Mouse (Mus musculus): ENCODE results near the gene Kcne1.

The Kcne1 gene

DNA sequence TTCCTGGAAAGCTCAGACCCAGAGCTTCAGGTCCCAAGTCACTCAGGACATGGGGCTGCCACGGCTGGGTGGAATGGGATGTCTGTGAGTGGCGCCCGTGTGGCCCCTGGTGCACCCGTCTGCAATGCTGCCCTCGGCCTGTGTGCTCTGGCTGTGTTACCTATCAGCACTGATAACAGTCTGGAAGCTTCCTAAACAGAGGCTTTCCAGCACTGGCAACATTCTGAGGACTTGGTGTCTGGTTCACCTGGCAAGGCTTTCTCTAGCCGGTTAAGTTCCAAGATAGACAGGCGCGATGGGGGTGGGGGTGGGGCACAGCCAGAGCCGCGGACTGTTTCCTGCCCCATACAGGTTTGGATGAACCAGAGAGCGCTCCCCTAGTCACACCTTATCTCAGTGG lies 3.3 kb downstream of the Kcne1 start:
- DNase-seq (ENCODE audit: low spot score), result no peak

DNA sequence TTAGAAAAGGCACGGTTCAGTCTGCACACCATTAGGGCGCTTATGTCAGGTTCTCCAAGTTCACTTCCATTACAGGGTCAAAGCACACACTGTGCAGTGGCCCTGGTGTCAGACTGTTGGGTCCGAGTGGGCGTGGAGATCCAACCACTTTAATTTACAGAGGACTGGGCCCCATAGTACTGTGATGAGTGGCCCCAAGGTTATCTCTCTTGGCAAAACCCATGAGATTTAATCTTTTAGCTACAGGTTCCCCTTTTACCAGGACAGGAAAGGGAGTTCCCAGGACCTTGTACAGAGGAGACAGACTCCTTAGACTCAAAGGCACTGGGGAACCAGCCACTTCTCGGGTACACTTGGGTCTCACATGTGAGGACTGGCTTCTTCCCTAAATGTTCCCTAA lies 3.9 kb downstream of the Kcne1 start:
- DNase-seq (ENCODE audit: low spot score), result no peak

DNA sequence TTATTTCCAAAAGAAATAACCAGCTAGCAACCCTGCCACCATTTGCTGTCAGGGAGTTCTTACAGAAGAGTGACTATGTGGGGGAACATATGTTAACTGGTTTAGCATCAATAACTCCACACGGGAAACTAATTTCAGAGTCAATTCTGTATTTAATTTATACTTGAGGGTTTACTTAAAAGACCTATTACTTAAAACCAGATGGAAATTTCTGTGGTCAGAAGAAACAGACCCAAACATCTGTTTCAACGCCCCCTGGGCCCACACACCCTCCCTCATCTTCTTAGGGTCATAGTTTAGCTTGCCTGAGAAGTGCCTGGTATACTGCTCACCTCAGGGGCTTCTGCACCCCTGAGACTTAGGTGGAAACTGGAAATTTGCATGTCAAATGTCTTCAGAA lies 5.4 kb downstream of the Kcne1 start:
- DNase-seq (ENCODE audit: low spot score), result no peak

DNA sequence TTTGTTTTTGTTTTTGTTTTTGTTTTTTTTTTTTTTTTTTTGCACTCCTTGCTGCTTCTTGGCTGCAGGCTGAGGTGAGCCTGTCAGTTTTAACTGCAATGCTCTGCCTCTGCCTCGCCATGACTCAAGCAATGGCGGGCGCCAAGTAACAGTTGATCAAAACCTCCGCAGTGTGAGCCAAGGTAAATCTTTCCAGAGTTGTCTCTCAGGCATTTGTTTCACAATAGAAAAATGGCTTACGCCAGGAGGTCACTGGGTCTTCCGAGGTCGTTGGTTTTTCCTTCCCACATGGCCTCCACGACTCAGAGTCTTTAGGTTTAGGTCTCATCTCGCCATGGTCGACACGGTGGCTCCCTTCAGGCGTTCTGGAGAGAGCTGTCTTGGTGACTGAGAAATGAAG lies 6.0 kb downstream of the Kcne1 start:
- DNase-seq (ENCODE audit: low spot score), result no peak

DNA sequence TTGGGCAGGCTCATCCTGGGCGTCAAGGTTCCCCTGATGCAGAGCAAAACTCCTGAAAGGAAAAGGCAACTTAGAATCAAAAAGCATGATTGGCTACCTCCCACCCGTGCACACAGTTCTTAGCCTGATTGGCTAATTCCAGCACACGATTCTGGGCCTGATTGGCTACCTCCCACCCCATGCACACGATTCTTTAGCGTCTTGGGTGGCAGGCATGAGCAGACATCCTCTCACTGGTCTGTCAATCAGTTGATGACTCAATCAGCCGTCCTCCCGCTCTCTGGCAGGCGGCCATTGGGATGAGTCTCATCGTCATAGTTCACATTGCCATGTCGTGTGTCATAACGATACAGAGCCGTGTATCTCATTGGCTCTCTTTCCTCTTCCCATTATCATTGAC lies 10.3 kb downstream of the Kcne1 start:
- no peak for DNase-seq (ENCODE audit: low spot score)

DNA sequence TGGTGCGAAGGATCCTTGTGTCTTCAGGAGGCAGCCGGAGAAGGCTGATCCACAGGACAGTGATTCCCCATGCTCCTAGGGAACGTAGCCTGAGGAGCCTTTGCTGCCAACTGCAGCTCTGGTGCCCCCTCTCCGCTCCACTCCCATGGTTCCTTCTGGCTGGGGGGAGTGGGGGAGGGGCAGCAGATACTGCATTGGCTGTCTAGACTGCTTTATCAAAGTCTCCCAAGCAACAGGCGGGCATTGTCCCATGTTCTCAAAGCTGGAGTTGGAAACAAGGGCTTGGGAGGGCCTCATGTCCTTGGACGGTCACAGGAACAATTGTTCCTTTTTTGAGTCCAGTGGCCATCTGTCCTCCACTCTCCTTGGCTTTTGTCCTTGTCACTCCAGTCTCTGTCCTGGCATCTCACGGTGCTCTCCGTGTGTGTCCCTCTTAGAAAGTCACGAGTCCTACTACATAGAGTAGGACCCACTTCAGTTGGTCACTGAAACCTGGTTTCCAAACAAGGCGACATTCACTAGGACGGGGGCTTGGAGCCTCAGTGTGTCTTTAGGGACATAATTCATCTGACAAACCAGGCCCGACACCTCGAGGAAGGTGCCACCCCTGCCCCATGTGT lies 12.9 kb downstream of the Kcne1 start:
- no peak for DNase-seq (ENCODE audit: low spot score)

DNA sequence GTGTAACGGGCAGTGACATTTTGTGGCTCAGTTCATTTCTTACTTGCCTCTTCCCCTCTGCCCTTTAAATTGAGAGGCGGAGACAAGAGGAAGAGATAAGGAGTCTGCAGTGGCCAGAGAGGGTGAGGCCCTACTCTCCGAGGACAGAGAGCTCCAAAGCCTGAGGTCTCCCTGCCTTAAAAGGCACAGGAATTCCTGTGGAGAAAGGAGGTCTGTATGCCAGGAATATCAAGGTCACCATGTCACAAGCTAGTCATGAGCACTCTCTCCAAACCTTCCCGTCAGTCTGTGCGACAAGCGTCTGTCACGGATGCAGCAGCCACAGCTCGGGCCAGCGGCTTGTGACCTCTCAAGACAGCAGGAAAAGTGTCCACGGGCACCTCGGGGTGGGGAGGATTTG lies 14.1 kb downstream of the Kcne1 start:
- no peak for DNase-seq (ENCODE audit: low spot score)

DNA sequence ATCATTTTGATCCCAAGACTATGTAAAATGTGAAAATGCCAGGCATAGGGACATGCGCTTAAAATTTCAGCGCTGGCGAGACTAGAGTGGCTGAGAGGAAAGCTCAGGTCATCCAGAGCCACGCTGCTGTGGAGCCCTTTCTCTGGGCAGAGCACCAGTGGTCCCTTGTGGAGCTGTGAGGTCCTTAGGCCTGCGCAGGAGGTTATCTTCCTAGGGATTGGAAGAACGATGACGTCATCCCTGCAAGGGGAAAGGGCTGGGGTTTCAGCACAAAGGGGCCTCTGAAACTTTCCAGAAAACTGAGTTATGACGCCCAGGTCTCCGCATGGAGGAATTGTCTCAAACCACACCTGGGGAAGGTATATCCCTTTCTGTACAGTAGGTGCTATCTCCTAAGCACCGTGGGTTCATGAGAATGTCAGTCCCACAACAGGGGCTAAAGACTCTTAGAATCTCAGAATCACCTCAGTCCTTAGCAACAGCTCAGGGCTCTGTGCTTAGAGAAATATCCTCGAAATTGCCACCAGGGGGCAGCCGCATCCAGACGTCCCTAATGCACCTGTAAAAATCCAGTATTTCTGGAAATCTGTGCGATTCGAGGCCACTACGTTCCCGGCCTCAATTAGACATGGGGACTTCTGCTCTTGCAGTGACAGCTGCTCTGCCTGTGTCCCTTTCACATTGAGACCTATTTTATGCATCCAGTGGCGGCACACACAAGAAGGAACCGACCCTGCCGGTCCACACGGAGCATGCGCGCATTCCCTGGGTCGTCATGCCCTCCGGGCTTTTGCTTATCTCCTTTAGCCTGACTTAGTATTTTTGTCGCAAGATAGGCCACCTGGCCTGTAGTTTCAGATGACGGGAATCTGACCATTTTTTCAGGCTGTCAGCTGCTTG lies 18.4 kb downstream of the Kcne1 start:
- peak; percentile 36 for DNase-seq (ENCODE audit: low spot score)

DNA sequence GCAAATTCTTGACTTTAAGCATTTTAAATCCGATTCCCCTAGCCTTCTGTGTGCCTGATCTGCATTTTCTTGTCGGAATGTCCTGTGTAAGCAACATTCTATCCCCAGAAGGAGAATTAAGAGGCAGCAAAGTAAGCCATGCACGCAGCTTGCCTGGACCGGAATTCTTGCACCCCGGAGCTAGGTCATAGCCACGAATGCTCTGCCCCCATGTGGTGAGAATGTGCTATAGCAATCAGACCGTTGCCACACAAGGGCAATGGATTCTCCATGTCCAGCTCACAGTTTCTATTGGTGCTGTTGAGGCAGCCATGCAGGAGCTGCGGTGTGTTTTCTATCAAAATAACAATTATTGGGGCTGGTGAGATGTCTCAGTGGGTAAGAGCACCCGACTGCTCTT lies 23.0 kb downstream of the Kcne1 start:
- DNase-seq (ENCODE audit: low spot score), result peak; percentile 53

DNA sequence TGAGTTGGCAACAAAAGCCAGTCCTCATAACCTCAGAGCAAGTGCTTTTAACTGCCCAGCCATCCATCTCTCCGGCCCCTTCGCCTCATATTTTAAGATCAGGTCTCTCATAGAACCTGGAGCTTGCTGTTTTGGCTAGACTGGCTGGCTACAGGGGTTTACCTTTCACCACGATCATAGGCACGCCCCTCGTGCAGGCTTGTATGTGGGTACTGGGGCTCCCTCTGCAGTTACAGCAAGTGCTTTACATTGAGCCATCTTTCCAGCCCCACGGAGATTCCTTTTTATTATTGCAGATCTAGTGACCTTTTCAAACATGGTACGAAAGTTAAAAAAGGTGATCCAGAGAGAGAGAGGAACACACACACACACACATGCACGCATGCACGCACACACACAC lies 24.7 kb downstream of the Kcne1 start:
- DNase-seq (ENCODE audit: low spot score), result no peak

DNA sequence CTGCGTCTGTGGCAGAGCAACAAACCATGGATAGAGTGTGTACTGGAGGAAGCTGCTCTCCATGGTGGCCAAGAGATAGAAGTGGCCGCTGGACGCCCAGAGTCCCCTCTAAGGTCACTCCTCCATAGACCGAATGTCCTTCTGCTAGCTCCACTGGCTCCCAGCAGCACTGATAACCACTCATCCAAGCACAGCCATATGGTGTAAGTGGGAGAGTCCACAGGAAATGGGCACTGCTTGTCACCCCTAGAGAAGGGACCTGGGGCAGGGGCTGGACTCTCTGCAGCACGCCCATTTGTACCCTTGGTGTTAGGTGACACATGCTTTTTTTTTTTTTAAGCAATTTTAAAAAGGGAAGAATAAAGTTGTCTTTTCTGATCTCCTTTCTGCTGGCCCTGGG lies 28.3 kb downstream of the Kcne1 start:
- no peak for DNase-seq (ENCODE audit: low spot score)

DNA sequence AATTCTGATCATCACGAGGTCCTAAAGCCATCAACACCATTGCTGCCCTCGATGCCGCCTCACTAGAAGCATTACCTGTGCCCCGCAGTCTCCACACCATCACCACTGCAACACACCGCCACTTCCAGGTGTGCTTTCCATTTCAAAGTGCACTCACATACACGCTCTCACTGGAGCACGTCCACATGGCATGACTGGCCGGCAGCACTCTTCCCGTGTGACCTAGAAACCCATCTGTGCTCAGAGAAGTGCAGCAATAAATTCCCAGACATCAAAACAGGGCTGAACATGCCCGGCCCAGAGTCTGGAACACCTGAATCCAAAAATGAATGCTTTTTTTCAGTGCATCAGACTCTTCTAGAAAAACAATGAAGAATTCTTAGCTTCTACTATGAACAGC lies 31.4 kb downstream of the Kcne1 start:
- DNase-seq (ENCODE audit: low spot score), result no peak

DNA sequence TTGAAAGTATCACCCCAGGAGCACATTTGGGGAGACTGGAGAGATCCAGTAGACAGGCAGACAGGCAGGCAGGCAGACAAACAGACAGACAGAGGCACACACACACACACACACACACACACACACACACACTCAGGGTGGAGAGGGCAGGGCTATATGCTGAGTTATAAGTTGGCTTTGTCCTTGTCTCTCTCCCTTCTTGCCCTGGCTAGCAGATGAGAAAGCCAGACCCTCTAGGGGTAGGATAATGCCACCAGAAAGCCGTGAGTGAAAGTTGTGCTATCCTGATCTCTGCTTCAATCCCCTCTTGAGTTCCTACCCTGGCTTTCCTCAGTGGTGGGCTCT lies 34.2 kb downstream of the Kcne1 start:
- DNase-seq (ENCODE audit: low spot score), result no peak

DNA sequence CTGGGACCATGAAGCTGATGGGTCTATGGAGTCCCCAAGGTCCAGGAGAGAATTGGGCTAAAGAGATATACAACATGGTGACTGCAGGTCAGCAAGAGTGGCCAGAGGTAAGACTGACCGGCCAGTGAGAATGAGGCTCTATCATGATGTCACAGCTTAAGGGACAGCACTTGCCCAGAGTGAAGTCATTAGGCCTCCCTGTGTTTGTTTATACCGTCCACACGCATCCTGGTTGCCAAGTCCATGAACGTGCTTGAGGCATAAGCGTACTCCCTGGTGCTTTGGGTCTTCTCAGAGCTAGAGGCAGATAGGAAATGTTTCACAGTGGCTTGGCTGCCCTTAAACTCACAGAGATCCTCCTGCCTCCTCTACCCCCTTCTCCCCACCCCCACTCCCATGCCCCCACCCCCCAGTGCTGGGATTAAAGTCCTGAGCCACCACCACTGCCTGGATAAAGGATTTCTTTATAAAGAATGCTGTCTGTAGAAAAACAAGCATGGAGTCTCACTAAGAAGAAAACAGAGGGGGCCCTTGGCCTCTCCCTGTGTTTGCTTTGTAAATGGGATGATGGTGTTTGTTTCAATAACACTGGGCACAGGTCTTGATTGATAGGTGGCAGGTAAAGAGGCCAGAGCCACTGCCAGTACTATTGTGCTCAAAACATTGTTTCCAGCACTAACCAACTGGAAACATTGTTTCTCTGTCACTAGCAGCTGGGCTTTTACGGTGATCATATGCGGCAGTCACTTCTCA lies 34.8 kb downstream of the Kcne1 start:
- DNase-seq (ENCODE audit: low spot score), result no peak

DNA sequence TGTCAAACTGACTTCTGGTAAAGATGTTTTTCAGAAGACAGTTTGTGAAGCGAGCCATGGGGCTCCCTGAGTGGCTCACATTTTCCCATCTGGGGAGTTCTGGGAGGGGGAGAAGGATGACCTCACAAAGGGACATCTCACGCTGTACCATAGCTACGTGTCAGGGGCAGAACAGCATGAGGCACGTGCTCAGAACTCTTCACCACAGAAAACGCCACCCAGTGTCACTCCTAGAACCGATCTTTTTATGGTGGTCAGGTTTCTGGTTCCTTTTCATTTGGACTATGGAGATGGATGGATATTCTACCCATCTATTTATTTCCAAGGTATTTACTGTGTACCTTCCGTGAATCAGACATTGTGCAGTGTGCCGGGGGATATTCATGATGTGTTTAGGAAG lies 37.9 kb downstream of the Kcne1 start, which contains the start of gene Fam243:
Gene Fam243, minus strand, starts transcription at position 101 of the 400 bp plus-strand sequence.
- DNase-seq (ENCODE audit: low spot score), result no peak

DNA sequence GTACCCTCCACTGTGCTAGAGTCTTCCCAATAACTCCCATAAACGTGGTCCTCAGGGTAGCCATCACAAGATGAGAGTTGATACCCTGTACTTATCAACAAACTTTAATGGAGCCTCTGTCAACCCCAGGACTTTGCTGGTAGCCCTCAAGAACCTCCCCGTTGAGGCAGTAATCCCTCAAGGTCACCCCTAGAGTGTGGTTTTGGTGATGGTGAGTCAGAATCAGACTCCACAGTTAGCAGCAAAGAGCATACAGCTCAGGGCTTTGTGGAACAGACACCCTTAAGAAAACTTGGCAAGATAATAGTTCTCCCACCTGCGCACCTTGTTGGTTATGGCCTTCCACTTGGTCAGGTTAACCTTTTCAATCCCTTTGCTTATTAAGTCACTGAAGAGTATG lies 38.9 kb downstream of the Kcne1 start:
- no peak for DNase-seq (ENCODE audit: low spot score)

DNA sequence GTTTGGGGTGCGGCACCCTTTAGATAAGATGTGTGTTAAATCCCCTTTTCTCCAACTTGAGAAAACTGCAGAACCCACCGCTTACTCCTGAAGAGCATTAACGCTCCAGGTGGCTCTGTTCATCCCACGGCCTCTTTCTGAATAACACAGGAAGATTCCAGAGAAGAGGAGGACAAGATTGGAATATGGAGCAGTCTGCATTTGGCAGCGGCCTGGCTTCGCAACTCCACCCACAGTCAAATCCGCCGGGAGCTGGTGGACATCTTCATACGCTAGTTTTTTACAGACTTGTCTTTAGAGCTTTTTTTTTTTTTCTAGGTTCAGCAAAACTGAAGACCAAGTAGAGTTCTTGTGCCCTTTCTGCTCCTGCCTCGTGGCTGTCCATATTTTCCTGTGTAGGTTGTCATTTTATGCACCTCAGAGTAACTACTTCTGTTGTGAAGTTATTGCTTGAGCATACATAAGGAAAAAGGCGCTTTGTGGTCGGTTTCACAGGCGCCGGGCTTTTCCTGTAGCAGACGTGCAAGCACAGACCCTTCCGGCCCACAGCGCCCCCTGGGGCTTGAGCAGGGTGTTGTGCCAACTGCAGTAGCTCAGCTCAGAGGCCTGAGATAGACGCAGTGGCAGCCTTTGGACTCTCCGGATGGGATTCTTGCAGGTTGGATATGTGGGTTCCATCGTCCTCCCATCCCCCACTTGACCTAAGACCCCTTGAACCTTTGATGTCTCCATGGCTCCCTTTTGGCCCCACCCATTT lies 39.7 kb downstream of the Kcne1 start:
- DNase-seq (ENCODE audit: low spot score), result no peak

DNA sequence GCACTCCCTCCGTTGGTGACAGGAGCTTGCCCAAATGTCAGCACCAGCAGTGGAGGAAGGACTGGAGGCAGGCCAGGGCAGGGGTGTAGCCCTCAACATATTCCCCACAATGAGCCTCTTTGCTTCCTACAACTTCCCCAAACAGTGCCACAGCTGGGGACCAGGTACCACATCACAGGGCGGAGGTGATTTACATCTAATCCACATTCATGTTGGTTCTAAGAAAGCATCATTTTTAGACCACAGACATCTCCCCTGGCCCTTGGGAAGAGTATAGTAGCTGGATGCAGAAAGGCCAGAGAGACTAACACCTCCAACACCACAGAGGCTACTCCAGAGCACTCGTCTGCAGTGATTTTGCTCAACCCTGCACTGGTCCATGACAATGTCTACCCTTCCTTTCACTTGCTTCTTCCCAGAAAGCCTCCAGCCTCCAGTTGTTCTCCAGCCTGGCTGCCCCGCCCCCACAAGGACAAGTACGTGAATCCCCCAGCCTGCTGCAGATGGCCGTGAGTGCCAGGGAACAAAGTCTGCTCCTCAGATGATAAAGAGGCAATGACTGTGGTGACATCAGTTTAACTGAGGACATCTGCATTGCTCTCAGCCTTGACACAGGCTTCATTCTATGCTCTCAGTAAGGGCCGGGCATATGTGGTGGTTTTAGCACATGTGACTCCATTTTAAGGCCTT lies 43.1 kb downstream of the Kcne1 start:
- DNase-seq (ENCODE audit: low spot score), result no peak

DNA sequence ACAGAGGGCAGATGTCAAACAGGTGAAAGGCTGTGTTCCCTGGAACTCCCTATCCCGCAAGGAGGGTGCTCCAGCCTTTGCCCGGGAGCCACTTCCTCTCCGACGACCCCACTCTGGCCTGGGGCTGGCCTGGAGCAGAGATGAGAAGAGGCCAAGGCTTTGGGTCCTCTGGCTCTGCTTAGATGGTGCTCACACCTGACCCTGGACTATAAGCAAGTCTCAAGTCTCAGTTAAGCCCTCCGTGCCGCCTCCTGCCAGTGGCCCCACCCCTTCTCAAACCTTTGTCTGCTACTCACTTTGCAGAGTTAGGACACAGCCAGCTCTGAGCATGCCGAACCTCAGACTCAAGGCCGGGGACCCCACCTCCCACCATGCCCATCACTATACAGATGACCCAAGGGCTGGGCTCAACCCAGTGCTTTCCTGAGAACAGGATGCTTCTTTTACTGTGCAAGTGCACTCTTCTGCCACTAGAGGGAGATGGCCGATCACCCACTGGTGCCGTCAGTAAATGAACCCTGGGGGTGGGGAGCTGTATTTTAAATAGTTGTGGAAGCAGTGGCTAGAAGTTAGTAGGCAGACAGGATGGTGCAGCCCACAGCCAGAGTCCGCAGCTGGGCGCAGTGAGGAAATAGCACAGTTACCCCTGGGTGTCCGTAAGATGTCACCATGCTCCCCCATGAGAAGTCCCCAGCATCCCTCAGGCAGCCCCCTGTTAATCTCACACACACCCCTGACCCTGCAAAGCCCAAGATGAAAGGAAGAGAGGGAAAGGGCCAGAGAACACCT lies 45.1 kb downstream of the Kcne1 start:
- DNase-seq (ENCODE audit: low spot score), result no peak

DNA sequence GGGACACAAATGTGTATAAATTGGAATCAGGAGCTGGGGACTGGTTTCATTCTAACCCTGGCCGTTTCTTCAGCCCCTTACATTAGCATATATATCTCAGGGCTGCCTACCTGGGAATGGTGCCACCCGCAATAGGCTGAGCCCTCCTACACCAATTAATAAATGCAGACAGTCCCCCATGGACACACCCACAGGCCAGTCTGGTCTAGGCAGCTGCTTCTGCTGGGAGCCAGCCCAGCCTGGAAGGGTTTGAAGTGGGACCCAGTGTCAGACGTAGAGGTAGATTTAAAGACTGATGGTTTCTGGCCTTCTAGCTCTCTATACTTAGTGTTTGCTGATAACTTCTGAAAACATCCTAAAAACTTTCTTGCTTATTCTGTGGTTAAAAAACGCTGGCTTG lies 50.1 kb downstream of the Kcne1 start:
- no peak for DNase-seq (ENCODE audit: low spot score)

DNA sequence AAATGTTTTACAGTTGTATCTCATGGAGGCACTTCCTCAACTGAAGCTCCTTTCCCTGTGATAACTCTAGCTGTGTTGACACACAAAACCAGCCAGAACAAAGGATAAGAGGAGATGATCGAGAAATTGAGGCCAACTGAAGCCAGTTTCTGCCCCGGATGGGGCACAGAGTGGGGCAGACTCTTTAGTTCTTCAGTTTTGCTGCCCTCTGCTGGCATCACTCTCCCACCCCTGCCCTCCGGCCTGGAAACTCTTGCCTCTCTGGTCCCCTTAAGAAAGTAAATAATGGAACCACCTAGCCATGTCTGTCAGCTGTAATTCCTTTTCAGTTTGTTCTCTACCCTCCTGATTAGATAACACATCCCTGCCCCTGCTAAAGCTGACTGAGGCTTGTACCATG lies 51.3 kb downstream of the Kcne1 start:
- no peak for DNase-seq (ENCODE audit: low spot score)
